Mouse (Mus musculus): ENCODE data around the gene Npl.
A peak's percentile ranks its signal among the peaks of the same experiment; 100 is the strongest.

The Npl gene

DNA sequence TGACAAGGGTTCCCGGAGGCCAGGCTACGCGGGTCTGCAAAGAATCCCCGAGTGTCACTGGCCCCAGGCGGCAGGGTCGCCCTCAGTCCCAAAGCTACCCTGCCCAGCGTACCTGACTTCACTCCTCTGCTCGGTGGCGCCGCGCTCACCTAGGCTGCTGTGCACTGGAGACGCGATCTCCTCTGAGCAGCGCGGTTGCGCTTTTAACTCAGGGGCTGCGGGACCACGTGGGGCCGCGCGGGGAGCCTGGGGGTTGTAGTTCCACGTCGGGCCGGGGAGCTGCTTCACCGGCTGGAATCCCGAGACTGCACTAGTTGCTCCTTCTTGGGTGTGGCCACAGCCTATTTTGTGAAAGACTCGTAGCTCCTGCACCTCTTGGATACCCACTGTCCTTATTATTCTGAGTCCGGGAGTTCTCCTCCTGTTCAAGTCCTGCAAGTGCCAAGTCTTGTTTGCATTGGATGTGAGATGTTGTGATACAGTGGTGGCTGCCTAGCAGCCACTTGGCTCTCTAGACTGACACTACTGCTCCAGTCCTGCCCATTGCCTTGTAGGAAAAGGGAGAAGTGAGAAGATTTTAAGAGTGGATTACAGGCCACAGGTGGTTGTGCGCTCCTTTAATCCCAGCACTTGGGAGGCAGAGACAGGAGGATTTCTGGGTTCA, at the start of gene Npl:
Npl (minus strand) TSS at position 510 of the 664 bp plus-strand sequence.
- peak; percentile 82 for DNase-seq (ENCODE audit: low spot score)

DNA sequence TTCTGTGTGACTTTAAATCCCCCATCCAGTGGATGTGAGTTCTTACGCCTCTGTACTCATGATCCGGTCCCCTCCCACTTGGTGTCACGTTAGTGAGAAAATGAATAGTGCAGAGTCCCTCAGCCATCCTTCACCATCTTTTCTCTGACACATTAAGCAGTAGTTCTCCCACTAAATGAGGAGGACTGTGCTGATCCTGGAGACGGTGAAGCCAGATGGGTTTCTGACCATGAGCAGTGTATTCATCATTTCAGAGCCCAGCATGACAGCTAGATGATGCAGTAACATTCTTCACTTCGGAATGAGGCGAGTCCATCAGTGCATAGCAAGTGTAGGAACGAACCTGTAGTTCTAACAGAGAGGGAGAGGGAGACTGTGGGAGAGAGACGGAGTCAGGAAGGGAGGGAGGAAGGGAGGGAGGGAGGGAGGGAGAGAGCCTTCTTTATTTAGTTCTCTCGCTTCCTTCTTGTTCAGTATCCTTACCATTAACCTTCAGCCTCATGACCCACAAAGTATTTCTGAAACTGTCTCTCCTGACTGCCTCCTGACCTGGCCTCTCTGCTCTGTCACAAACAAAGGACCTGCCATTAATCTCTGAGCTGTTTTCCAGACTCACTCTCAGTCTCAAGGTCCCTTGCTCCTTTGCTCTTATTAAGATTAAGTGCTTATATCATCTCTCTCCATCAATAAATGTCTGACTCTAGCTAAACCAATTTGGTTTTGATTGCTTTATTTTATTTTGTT, 49.6 kb upstream of the Npl start:
- no peak for DNase-seq (ENCODE audit: low spot score)

DNA sequence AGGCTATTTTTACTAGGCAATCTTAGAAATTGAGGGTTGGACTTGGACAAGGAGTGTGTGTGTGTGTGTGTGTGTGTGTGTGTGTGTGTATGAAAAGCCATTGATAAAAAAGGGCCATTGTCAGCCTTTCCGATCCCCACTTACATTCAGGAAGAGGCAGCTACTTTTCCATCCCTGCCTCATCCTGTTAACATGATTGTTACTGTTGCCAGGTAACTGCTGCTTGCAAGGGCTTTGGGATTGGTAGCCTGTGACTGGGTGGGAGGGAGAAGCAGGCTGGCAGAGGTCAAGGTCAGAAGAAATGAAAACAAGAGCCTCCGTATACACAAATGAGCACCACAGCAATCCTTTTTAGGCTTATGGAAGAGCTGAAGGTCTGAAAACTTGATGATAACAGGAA, 48.9 kb upstream of the Npl start:
- peak; percentile 81 for DNase-seq (ENCODE audit: low spot score)

DNA sequence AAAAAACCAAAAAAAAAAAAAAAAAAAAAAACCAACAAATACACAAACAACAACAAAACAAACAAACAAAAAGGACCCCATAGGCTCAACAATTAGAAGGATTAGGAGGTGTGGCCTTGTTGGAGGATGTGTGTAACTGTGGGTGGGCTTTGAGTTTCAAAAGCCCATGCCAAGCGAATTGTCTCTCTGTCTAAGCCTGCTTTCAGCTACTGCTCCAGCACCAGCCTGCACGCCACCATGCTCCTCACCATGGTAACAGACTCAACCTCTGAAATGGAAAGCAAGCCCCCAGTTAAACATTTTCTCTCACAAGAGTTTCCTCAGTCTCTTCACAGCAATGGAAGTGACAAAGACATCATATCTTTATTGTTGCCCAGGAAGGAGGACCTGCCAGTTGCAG, 43.8 kb upstream of the Npl start:
- no peak for DNase-seq (ENCODE audit: low spot score)

DNA sequence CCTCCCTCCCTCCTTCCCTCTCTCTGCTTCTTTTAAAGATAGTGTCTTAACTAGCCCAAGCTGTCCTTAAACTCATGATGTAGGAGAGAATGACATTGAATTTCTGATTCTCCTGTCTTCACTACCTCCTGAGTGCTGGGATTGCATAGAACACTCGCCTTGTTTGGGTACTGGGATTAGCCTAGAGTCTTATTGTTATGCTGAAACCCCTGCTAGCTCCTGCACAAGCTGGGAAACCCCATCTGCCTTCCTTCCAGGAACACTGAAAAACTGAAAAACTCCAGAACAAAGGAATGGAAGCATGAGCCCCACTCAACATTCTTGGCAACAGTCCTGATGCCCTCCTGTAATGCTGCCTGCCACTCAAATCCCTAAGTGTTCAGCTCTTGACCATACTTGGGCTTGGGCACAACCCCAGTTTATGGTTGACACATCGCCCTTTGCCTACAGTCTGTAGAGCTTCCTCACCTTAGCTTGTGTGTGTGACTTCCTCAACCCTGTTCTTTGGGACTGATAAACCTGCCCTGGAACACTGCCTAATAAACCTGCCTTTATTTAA, 40.4 kb upstream of the Npl start:
- no peak for DNase-seq (ENCODE audit: low spot score)

DNA sequence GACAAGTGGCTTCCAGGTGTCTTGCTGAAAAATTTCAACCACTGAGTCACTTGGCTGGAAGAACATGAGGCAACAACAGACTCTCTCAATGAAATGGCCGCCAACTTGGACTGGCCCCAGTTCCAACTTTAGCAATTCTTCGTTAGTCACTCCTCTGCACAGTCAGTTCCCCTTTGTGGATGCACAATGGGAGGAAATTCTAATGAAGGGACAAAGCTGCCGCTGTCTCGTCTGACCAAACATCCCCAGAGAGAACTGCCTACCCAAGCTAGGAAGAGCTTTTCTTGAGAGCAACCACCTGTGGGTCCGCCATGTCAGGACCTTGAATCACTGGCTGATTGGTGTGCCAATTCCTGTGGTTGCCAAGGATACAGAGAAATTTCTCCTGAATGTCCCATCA, 38.1 kb upstream of the Npl start:
- DNase-seq (ENCODE audit: low spot score) = no peak

DNA sequence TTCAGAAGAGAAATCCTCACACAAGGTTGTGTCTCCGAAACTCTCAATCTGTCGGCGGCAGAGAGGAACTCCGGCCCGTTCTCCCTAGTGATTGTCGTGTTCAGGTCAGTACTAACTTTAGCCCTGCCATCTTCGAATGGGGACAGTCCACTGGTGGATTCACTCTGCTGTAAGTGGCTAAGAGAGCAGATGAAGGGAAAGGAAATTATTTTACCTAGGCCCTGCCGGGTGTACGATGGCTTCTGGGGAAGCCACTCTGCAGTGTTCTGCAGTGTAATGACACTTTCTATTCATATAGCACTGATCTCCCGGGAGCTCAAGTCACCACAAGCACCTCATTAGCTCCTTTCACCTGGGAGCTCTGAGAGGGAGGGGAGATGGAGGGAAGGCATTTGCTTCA, 37.0 kb upstream of the Npl start:
- DNase-seq (ENCODE audit: low spot score) = no peak

DNA sequence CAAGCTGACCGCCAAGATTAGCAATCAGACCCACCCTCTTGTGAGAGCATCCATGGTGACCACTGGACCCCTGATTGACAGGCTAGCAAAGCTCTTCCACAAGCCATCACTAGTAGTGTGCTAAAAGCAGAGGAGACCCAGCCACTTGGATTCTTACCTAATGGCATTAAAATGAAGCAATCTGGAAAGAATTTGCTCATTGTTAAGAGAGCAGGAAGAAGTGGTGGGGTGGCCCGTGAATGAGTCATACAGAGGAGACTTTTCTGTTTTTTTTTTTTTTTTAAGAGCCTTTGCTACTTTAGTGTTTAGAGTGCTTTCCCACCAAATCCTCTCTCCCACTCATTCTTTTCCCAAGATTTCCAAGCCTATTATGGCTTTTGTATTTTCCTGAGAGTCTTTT, 35.9 kb upstream of the Npl start:
- DNase-seq (ENCODE audit: low spot score) = no peak

DNA sequence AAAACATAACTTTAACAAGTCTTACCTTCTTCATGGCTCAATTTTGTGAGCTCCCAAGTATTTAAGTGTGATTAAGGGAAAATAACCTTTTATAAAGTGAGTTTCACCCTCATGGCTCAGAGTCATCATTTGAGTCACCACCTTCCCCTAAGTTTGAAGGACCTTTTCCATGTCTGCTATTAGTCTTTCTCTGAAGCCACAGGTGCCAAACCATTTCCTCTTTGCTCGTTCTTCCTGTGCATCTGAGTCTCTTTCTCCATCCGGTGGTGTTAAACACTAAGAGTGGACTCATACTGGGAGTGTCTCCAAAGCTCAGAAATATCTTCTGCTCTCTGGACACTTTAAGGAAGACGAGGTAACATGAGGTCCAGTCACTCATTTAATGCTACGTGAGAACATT, 33.3 kb upstream of the Npl start:
- DNase-seq (ENCODE audit: low spot score) = no peak

DNA sequence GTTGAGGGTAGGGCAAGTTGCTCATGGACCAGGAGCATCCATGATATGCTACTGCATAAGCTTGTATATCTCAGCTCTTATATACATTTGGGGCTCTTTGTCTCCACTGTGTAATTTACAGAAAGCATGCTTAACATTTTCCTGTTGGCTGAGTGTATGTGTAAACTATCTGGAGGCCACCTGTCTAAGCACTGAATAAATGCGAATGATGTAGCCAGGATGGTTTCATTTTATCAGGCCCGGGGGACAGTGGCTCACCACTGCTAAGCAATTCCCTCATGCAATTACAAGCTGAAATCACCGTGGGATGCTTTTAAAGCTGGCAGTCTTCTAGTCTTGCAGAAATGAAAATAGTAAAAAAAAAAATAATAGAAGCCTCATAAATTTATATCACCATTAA, 24.9 kb upstream of the Npl start:
- no peak for DNase-seq (ENCODE audit: low spot score)

DNA sequence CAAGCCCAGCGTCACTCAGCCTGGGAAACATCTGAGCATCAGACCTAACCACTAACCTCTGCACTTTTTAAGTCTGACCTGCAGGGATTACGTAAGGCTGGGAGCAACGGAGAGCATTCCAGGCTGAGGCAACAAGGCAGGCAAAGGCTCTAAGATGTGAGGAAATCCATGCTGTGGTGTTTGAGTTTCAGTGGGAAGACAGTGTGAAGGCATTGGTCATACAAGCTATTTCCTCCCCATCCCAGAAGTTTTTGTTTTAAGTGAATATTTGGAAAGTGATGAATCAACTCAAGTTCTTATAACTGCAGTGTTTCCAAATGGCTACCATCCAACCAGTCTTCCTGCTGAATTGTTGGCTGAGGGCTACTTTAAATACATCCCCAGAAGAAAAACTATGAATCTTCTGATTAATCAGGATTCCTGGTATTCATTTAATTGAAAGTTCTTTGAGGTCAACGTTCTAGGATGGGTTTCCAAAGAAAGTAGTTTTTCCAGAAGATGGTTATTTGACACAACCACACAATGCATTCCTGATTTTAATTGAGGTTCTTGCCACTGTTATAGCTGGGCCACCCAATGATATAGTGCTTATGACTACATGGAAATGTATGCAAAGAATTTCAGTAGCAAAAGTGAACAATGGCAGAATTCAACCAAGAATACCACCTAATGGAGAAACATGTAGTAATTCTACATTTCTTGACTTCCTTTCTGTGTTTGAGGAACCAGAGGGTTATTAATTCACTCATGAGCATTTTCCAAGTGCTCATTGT, 22.6 kb upstream of the Npl start:
- no peak for DNase-seq (ENCODE audit: low spot score)

DNA sequence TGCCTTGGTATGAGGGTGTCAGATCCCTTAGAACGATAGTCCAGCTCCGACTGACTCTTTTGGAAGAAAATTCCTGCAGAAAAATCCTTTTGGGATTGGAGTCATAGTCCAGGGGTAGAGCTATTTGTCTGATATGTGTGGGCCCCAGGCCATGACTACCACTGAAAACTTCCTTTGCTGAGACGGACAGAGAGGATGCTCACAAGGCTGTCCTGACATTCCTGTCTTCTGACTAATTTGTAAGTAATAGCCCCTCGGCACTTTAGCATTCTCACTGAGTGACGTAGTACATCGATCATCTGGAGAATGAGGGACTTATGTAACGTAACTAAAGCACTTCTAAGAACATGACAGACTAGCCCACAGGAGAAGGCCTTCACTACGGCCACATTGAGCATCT, 15.9 kb upstream of the Npl start:
- peak; percentile 22 for DNase-seq (ENCODE audit: low spot score)

DNA sequence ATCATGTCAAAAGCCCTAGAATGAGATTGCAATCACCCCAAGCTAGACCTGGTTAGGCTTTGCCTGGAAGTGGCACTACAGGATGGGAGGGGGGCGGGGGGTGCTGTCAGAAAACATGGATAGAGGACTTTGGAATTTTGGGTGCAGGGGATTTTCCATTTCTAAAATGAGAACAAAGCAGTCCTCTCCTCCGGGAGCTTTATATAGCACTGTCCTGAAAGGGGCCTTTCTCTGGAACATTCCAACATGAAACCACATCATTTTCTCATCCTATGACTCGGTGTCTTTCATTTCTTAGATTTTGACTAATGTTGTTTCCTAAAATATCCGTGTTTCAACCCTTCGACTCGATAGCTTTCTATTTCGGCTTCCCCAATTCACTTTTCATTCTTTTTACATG, 14.9 kb upstream of the Npl start:
- no peak for DNase-seq (ENCODE audit: low spot score)

DNA sequence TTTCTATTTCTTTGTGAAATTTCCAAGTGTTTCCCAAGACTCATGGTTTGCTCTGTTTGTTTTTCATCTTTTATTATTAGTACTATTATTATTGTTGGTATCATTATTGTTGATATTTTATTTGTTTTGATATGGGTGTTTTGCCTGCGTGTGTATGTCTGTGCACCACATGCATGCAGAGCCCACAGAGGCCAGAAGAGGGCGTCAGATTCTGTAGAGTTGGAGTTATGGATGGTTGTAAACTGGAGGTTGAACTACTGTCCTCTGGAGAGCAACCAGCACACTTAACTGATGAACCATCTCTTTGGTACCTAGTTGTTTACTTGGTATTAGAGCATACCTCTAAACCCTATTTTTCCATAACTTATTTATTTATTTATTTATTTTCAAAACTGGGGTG, 13.8 kb upstream of the Npl start:
- no peak for DNase-seq (ENCODE audit: low spot score)

DNA sequence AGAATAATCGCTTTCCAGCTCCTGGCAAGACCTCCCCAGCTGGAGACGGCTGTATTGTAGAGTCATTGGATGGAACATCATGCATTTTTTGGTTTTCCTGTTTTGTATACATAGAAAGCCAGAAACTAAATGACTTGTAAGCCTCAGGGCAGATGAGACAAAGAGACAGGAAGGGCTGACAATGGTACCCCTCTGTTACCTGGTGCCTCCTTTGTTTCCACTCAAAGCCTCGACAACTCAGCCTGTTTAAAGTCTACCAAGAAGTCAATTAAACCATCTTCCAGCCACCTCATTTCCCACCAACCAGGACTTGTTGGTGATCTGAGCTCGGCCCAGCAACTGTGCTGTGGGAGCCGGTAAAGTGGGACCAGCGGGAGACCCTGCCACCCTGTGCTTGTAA, 11.0 kb upstream of the Npl start:
- DNase-seq (ENCODE audit: low spot score) = no peak

DNA sequence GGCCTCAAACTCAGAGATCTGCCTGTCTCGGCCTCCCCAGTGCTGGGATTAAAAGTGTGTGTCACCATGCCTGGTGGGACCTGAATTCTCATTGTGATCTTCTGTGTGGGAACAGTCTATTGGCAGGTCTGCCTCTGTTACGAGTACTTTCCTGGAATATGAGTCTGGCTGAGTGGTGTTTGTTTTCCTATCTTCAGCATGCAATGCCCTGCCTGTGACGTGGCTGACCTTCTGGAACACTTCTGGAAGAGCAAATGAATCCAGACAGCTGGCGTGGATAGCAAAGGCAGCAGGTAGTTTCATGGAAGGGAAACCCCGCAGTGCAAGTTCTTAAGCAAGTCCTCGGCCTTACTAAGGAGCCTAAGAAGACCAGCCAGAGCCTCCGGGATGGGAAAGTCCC, 9.9 kb upstream of the Npl start:
- DNase-seq (ENCODE audit: low spot score) = no peak

DNA sequence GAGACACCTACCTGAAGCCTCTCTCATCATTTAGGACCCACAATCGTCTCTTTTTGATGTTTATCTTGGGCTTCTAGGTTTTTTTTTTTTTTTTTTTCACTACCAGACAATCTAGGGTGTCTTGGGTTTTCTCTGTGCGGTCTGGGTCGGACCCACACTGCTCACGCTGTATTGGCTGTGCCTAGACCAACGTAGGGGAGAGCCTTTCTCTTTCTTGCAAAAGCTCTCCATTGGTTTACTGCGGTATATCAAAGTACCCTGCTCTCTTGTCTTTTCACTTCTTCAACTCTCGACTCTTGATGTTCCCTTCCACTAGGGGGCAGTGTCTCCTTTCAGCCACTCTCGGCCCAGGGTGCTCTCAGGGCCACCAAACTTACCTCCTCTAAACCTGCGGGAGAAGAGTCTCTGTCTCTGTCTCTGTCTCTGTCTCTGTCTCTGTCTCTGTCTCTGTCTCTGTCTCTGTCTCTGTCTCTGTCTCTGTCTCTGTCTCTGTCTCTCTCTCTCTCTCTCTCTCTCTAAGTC, 9.3 kb upstream of the Npl start:
- DNase-seq (ENCODE audit: low spot score) = peak; percentile 89

DNA sequence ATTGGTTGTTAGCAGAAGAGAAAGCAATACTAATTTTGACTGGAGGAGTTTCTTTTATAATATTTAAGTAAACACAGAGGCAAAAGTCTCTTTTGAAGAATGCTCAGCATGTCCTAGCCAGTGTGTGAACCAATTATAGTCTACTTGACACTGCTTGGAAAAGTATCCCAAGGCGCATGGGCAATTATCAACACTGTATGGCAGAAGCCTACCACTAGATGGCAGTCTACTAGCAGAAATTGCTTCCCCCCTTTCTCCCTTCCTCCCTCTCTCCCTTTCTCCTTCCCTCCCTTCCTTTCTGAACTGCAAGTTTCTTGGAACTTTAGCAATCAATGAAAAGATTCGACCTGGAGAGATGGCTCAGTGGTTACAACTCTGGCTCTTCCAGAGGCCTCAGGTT, 7.1 kb upstream of the Npl start:
- peak; percentile 86 for DNase-seq (ENCODE audit: low spot score)

DNA sequence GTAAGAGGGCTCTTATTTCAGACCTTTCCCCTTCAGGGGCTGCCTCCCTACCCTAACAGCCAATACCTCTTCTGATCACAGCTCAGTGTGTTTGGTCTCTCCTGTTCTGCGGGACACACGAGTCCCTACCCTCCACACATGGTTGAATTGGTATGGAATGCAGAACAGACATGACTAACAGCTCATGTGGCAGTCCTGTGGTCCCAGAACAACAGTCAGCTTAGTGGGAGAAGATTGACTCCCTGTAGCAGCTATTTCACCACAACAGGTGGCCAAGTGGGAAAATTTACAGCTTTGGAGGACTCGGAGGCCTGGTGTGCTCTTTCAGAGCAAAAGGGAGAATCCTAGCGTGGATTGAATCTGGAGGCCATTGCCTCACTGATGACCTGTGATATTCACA, 6.4 kb upstream of the Npl start:
- no peak for DNase-seq (ENCODE audit: low spot score)

DNA sequence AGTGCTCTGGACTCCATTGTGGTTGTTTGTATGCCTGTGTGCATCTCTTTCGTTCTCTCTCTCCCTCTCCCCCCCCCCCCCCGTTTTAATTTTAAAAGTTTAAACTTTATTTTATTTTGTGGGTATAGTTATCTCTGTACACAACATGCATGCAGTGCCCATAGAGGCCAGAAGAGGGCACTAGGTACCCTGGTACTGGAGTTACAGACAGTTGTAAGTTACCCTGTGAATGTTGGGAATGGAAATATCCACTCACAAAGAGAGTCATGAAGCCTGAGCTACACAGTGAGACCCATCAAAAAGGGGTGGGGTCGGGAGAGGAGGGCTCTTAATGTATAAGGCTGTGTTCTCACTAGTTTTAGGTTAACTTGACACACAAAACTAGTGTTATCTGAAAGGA, 969 bp upstream of the Npl start:
- peak; percentile 74 for DNase-seq (ENCODE audit: low spot score)

DNA sequence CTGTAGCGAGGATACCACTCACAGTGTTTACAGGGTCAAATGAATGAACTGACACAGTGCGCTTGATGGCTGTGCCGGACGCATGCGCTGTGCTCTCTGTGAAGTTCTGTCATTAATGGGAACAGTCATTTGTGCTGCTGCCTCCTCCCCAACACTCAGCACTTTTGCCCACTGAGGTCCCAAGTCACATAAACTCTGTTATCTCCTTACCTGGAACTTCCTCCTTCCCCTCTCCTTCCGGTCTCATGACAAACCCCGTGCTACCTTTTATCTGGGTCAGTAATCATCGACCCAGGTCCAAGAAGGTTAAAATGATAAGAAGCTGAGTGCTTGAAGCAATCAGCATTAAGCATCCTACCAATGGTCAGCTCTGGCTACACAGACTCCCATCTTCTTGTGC, 2.3 kb downstream of the Npl start:
- no peak for DNase-seq (ENCODE audit: low spot score)

DNA sequence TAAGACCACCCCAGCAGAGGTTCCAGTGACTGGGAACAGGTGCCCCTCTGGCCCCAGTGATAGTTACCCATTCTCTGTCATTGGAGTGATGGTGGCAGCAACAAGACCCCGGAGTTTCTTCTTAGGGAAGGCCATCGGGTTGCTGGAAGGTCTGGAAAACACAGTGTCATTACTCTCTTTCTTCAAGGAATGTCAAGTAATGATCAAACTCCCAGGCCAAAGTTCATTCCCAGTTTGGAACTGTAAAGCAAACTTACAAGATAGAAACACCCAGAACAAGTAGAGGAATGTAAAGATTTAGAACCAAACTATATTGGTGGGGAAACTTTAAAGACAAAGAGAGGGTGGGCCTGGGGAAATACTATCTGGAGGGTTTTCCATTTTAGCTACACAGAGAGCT, 4.6 kb downstream of the Npl start:
- no peak for DNase-seq (ENCODE audit: low spot score)

Measured in embryo, embryonic 10 days (tissue).